In genomic region chr5:38480822-38481707, GRCm38 (mm10) we compare ENCODE assay signal across 9 mouse cellular contexts. TPM values are rescaled to one million over a fixed set of nuclear protein-coding genes. Genes with fewer than 3 reads are reported as not detected.
DNase-seq lines count a peak whose midpoint lies in the region; ATAC-seq lines count a peak whose summit lies in the region.
"Had no signal": no experiment of that assay in that cellular context is flagged by ENCODE, and none has a peak within 500 bp of the region (broad histone marks: within the 10 kb centered on the region; RNA-seq: fewer than 3 reads in every experiment).

No protein-coding gene starts in this region.

- no peak for DNase-seq in heart, adult 8-10 months (ENCODE audit: low spot score)
- no peak for DNase-seq in layer of hippocampus, postnatal 14 days (ENCODE audit: low spot score in 2 of 2)
- no peak for DNase-seq in layer of hippocampus, adult 8-10 months (ENCODE audit: low spot score in 2 of 2)
- no peak for DNase-seq in frontal cortex, postnatal 10 days (ENCODE audit: low spot score in 2 of 2)

- H3K27ac ChIP-seq in heart, embryonic 13.5 days (replicated peaks) = peak overlapping the region; percentile 64
- peak overlapping the region; percentile 15 for H3K27ac ChIP-seq in brown adipose tissue, adult 24 weeks (replicated peaks; ENCODE audit: low read depth, low read length)
- peak overlapping the region; percentile 40; the same call in 1 of the 2 replicates for H3K27ac ChIP-seq in hindbrain, embryonic 12.5 days
- H3K27ac ChIP-seq in macrophage = peak overlapping the region; percentile 84
- H3K27ac ChIP-seq: embryonic facial prominence, embryonic 12.5 days had no signal

- no peak for ATAC-seq in heart, embryonic 13.5 days (ENCODE audit: extremely low read depth, insufficient number of reproducible peaks, low FRiP score, low TSS enrichment)
- peak; percentile 15; the same call in 1 of the 2 replicates for ATAC-seq in hindbrain, embryonic 12.5 days (ENCODE audit: low FRiP score)

- WGBS in heart, embryonic 13.5 days = 65% methylated on average over 10 of the region's 10 CpGs
- 73% methylated on average over 10 of the region's 10 CpGs for WGBS in hindbrain, embryonic 12.5 days
- WGBS in macrophage (ENCODE audit: missing documents) = 94% methylated on average over 10 of the region's 10 CpGs

- H3K9me3 ChIP-seq in heart, embryonic 13.5 days = no peaks in the 10 kb centered on the region
- no peaks in the 10 kb centered on the region; the same call in 1 of the 2 replicates for H3K9me3 ChIP-seq in hindbrain, embryonic 12.5 days (replicated peaks)
- H3K9me3 ChIP-seq: embryonic facial prominence, embryonic 12.5 days had no signal

- H3K9ac ChIP-seq in heart, embryonic 13.5 days = 0 out of 2 replicates have a peak overlapping the region, but pooled peaks have one; percentile 63
- no peak overlapping the region for H3K9ac ChIP-seq in hindbrain, embryonic 12.5 days
- H3K9ac ChIP-seq: embryonic facial prominence, embryonic 12.5 days had no signal

- H3K4me3 ChIP-seq in heart, embryonic 13.5 days = 0 out of 2 replicates have a peak overlapping the region, but pooled peaks have one; percentile 46
- H3K4me3 ChIP-seq in brown adipose tissue, adult 24 weeks (ENCODE audit: insufficient read depth, low read depth, low read length) = peak overlapping the region; percentile 59
- no peak overlapping the region for H3K4me3 ChIP-seq in hindbrain, embryonic 12.5 days
- H3K4me3 ChIP-seq in macrophage (ENCODE audit: inconsistent target) = no peak overlapping the region

- peaks cover 13% of the 10 kb centered on the region for H3K79me2 ChIP-seq in macrophage (ENCODE audit: inconsistent target)

- H3K27me3 ChIP-seq in heart, embryonic 13.5 days (replicated peaks) = peaks cover 19% of the 10 kb centered on the region; the same call in 1 of the 2 replicates
- H3K27me3 ChIP-seq in hindbrain, embryonic 12.5 days = no peaks in the 10 kb centered on the region; the same call in 1 of the 2 replicates
- H3K27me3 ChIP-seq: embryonic facial prominence, embryonic 12.5 days had no signal

- peaks cover 22% of the 10 kb centered on the region for H3K4me1 ChIP-seq in heart, embryonic 13.5 days
- 0 out of 2 replicates have a peak, but pooled peaks cover 2% of the 10 kb centered on the region for H3K4me1 ChIP-seq in brown adipose tissue, adult 24 weeks (ENCODE audit: control insufficient read depth, insufficient read depth, insufficient read length, low read length)
- H3K4me1 ChIP-seq in hindbrain, embryonic 12.5 days = peaks cover 22% of the 10 kb centered on the region

- H3K4me2 ChIP-seq in heart, embryonic 13.5 days = peak overlapping the region; percentile 71
- peak overlapping the region; percentile 48 for H3K4me2 ChIP-seq in hindbrain, embryonic 12.5 days (replicated peaks)

- no peaks in the 10 kb centered on the region; the same call in 1 of the 2 replicates for H3K36me3 ChIP-seq in heart, embryonic 13.5 days
- H3K36me3 ChIP-seq in hindbrain, embryonic 12.5 days = no peaks in the 10 kb centered on the region
- H3K36me3 ChIP-seq in macrophage (ENCODE audit: inconsistent target) = peaks cover 12% of the 10 kb centered on the region; the same call in 1 of the 2 replicates
- H3K36me3 ChIP-seq: embryonic facial prominence, embryonic 12.5 days had no signal

RNA-seq across cellular contexts. Expression of gene Slc2a9, which starts 21.9 kb away (rescaled TPM):
- polyA plus RNA-seq in heart, embryonic 13.5 days (2015; fragmentation: Nextera tagmentation; extraction: Ambion mirVana) = 0.27 and 0.42 TPM in 2 replicates
- total RNA-seq in heart, adult 8-10 months (2022) = 1 to 10 TPM in 3 of 4 experiments, under 1 TPM in 1; 0.94 to 2.1 (median 1.6) TPM
- 0.83 and 1.9 TPM in 2 replicates for polyA plus RNA-seq in brown adipose tissue, adult 24 weeks (2012; ENCODE audit: insufficient read depth, insufficient read length, missing spikeins)
- 0.15 and 0.61 TPM in 2 replicates for polyA plus RNA-seq in hindbrain, embryonic 12.5 days (2016; fragmentation: Nextera tagmentation; extraction: Ambion mirVana)
- 10 to 100 TPM in 21 of 26 experiments, 1 to 10 TPM in 5; 1.5 to 89.4 (median 23.4) TPM for total RNA-seq in macrophage (2018; cell fraction: chromatin; rRNA removed)
- total RNA-seq in macrophage (2018; cell fraction: cytosol; rRNA removed) = 10 to 100 TPM in 17 of 26 experiments, 1 to 10 TPM in 9; 7.1 to 29.1 (median 12.3) TPM
- total RNA-seq in macrophage (2018; cell fraction: nucleus; rRNA removed) = 10 to 100 TPM in 21 of 26 experiments, 1 to 10 TPM in 5; 4.9 to 50.8 (median 19.6) TPM
- 8.5 to 10.7 TPM (median 9.2 TPM) in 3 replicates for polyA plus RNA-seq in macrophage (2018)
- total RNA-seq in layer of hippocampus, postnatal 14 days (2021) = 1 to 10 TPM; 2.8 to 2.9 TPM
- total RNA-seq in layer of hippocampus, adult 8-10 months (2022) = 1 to 10 TPM; 1.9 to 5.3 (median 4.3) TPM

Comparison
In these comparisons a context has a peak if more than half of its experiments do, and no peak if none do; other contexts are left out.
1. H3K27ac ChIP-seq: peak in every context shown above with its lines; median percentile 84 in macrophage; 64 in heart, embryonic 13.5 days; 40 in hindbrain, embryonic 12.5 days; 15 in brown adipose tissue, adult 24 weeks.
2. H3K4me3 ChIP-seq: peak in heart, embryonic 13.5 days (single experiment) and brown adipose tissue, adult 24 weeks (single experiment); none in hindbrain, embryonic 12.5 days (single experiment) and macrophage (single experiment).